Mouse (Mus musculus) lung, postnatal 36 days (tissue): ENCODE data around the gene Cdh26.

ENCODE experiments used
- DNase-seq: peaks from one replicate; pipeline ENCODE4 v3.0.0; 2022; ENCODE audit warnings: mixed read lengths

The Cdh26 gene

DNA sequence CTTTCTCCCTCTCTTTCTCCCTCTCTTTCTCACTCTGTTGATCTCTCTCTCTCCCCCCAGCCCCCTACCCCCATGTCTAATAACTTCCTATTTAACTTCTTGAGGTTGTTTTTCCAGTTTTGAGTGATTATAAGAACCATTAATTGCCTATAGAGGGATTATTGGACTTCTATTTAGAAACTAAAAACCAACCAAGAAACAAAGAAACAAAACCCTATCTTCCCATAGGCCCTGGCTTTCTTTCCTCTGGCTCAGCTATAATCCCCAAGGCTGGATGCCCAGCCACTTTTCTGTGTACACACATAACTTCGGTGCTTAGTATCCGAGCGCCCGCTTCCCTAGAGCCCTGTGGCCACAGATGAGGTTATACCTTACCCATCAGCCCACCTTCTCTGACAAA lies at the start of gene Cdh26:
TSS of gene Cdh26 (plus strand) at position 301 of the 400 bp plus-strand sequence.
- DNase-seq: no peak

GRCm38 (mm10) chr2:178407053-178407815 lies 23.1 kb upstream of the Cdh26 start, which contains the start of gene Sycp2:
Sycp2 (minus strand) TSS chr2:178407685.
- no peak for DNase-seq

GRCm38 (mm10) chr2:178409024-178409423 lies 21.3 kb upstream of the Cdh26 start:
- DNase-seq: peak; percentile 44

GRCm38 (mm10) chr2:178410286-178410685 lies 20.0 kb upstream of the Cdh26 start:
- DNase-seq: no peak

- DNase-seq: peak; percentile 56
Measured at GRCm38 (mm10) chr2:178412598-178412997, 17.7 kb upstream of the Cdh26 start.

GRCm38 (mm10) chr2:178413081-178413480 lies 17.2 kb upstream of the Cdh26 start:
- DNase-seq: no peak

DNA sequence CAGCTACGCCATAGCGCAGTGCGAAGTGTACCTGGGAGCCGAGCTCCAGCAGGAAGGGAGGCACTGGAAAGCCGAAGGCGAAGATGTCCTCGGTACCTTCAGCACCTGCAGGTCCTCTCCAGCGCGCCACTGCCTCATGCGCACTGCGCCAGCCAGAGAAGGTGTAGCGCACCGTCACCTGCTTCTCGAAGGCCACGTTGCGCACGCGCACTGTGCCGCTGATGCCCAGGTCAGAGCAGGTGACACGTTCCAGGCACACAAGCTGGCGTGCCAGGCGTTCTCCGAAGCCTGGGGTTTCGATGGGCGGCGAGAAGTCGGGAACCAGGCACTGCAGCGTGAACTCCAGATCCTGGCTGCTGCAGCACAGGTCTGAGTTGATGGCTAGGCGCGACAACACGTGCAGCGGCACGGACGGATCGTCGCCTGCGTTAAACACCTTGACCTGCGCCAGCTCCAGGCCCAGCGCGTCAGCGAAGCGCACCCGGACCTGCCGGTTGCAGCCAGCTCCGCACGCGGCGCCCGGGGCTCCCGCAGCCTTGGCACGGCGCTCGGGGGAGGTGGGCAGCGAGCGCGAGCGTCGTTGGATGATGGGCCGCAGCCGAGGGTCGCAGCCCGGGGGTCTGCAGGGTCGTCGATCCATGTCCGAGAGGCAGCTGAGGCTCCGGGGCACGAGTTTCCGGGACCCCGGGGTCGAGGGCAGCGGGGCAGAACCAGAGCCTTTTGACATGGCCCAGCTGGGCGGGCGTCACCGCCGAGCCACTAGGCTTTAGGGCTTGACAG lies 16.7 kb upstream of the Cdh26 start:
- no peak for DNase-seq

DNA sequence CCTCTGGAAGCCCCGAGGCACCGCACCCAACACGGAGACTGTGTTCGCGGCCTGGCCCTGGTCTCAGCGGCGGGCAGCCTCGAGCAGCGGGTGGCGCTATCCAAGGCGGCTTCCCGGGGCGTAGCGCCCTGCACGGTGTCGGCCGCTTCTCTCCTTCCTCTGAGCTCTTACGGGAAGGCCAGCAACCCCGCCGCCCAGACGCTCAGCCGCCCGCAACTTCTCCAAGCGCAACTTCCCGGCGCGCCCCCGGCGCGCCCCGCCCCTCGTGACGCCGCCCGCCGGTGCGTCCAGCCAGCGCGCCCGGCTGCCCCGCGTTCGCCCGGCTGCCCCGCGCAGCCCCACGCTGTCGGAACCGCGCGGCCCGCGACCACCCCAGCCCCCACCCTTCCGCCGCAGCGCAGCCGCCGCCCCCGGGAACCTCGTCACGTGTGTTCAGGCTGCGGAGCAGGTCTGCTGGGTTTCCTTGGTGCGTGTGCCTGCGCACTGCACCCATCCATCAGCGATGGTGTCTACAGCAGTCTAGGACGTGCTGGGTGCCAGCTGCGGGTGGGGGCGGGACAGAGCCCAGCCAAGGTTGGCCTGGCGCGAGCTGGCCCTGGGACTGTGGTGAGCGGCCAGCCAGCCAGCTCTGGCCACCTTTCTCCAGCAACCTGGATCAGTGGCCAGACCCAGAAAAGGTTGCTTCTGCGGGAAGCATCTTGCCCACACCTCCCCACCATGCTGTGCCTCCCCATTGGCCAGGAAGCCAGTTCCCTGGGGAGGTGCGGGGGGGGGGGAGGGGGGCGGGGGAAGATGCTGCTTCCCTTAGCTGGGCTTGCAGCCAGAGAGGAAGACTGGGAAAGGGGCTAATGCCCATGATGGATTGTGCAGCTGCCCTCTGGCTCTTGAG lies 15.8 kb upstream of the Cdh26 start, which contains the start of the genes Ppp1r3d and Fam217b:
TSS of gene Ppp1r3d (minus strand) at position 212 of the 889 bp plus-strand sequence.
TSS of gene Fam217b (plus strand) at position 264 of the 889 bp plus-strand sequence.
- peak; percentile 63 for DNase-seq

DNA sequence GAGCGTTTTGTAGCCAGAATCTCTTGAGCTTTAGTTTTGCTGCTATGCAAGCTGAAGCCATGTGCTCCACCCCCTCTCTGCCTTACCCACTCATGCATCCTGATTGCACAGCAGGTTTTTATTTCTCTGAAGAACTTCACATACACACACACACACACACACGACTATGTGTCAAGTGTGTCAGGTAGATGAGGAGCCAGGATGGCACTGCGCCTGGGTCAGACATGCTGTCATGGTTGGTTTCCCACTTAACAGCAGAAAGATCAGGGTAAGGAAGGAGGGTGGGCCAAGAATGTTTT lies 15.2 kb upstream of the Cdh26 start:
- no peak for DNase-seq

- DNase-seq: peak; percentile 68
Measured at GRCm38 (mm10) chr2:178416427-178416826, 13.9 kb upstream of the Cdh26 start.

DNA sequence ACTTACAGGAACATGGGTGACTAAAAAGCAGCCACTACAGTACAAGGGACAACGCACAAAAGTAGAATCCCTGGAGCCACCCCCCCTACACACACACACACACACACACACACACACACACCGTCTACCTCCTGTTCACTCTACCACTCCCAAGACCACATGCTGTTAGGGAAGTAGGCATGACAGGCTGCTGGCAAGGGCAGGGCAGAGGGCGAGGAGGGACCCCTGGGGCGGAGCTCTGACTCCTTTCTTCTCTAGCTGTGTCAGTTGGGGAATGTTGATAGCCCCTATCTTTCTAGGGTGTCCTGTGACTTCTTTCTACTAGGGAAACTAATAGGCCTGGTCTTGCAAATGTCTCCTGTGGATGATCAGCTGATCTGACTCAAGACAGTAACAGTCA lies 13.4 kb upstream of the Cdh26 start:
- no peak for DNase-seq

GRCm38 (mm10) chr2:178420576-178420975 lies 9.8 kb upstream of the Cdh26 start:
- DNase-seq: no peak

DNA sequence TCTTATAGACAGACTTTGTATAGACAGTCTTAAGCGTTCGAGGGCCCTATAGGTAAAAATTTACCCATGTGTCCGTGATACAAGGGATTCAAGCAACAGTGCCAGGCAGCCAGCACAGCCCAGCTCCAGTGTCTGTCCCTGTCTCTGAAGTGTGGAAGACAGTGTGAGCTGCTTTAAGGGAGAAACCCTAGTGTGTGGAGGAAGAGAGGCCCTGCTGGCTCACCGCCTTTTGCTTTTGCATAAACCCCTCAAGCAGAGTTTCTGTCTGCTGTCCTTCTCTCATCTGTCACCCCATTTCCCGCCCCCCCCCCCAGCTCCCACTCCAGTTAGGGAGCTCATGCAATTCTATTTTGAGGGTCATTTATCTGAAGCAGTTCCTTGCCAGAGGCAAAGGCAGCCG lies 8.7 kb upstream of the Cdh26 start:
- no peak for DNase-seq

DNA sequence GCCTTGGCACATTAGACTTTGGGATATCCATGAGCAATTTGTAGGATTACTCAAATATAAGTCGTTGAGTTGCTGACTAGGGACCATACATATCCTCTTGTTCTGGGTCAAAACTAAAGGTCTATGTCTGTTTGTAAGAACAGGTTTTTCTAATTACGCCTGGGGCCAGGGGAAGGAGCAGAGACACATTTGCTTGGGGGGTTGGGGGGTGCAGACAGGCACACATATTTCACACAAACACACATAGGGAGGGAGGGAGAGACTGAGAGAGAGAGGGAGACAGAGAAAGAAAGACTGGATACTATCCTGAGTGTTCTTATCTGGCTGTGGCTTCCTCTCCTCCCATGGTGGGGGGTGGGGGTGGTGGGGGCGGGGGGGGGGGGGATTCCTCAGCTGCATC lies 8.1 kb upstream of the Cdh26 start:
- no peak for DNase-seq

GRCm38 (mm10) chr2:178423223-178423622 lies 7.1 kb upstream of the Cdh26 start:
- DNase-seq: no peak

GRCm38 (mm10) chr2:178426229-178426628 lies 4.1 kb upstream of the Cdh26 start:
- peak; percentile 61 for DNase-seq

DNA sequence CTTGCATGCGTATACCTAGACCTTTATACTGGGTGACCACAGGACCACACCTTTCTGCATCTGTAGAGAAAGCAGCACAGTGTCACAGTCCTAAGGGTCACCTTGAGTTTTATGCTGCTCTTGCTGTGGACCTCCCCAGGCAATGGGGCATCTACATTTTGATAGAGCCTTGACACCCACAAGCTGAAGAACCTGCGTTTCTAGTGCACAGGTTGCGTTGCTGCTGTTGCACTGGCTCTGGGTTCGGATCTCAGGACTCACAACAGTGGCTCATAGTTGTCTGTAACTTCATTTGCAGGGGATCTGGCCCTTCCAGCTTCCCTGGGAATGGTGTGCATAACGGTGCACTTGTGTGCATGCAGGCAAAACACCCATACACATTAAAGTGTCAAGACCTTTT lies 3.1 kb upstream of the Cdh26 start:
- DNase-seq: no peak

DNA sequence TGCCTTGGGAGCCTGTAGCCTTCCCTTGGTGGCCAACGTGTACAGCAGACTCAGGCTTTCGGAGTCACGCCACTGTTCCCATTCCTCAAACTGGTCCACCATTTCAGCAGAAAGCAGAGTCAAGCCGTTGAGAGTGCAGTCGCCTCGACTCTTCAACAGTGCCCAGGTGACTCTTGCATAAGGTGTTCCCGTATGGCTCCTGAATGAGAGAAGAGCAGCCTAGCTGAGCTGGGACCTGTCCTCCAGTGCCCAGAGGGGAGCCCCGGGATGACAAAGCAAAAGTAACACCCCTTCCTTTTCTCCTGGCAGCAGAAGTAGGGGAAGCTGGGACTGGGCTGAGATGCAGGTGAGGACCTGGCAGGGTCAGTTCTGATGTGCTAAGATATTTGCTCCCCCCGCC lies 2.1 kb upstream of the Cdh26 start:
- no peak for DNase-seq

DNA sequence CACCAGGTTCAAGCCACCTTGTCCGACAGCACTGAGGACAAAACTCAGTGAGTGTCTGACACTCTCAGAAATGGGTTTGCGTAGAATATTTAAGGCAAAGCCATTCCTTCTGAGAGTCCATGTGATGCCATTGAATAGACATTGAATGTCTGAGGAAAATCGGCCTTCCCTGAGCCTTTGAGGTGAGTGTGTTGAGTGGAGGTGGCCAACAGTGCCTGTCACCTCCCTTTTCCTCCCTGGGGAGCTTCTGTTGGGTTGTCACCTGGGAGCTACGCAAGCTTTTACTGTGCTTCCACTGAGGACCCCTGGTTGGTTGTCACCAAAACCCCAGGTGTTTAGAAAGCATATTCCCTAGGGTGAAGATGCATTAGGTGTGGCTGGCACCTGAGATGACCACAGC lies 1.7 kb upstream of the Cdh26 start:
- no peak for DNase-seq

- DNase-seq: no peak
Measured at GRCm38 (mm10) chr2:178429426-178429825, 905 bp upstream of the Cdh26 start.

DNA sequence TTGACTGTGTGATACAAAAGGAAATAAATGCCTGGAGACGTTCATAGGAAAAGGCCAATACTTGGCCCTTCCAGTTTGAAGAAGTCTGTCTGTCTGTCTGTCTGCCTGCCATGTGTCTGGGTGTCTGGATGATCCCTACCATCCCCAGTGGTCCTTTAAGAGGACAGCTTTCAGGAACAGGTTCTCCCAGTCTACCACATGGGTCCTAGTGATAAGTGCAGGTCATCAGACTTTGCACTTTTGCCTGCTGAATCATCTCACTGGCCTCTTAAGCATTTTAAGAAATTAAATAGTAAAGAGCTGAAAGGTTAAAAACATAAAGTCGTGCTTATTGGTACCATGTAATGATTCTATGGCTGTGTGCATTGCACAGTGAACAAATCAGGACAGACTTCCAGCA lies 3.2 kb downstream of the Cdh26 start:
- DNase-seq: no peak

DNA sequence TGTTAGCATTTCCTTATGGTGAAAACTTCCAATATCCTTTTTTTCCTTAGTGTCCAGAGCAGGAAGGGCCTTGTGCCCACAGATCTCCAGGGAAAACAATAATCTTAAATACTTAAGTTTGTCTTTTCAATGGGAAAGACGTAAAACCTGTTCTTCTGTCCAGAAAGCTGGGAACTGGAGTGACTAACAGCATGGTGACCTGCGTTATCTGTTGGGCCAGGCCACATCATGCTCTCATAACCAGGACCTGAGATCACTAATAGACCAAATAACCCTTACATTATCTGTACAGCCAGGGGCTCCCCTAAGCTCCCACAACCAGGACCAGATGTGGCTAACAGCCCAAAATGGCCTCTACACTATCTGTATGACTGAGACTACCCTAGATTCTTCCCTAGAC lies 3.6 kb downstream of the Cdh26 start:
- no peak for DNase-seq

DNA sequence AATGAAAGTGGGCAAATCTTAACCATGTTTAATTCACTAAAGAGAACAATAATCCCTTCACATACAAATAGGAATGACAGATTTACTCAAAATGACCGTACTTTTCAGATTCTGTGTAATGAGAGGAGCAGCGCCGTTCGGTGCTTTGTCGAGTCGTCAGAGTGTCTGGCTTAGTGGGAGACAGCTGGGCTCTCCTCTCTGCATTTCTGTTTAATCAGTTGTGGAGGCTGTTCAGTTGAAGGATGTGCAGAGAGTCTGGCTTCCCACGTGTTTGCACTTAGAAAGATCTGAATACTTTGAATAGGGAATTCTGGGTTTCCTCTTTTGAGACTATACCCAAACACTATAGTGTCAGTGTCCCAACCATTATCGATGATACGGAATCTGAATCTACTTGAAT lies 7.0 kb downstream of the Cdh26 start:
- DNase-seq: no peak
